Mouse (Mus musculus) heart, embryonic 14.5 days (tissue): ENCODE data around the gene Pan2. TPM values are rescaled to one million over a fixed set of nuclear protein-coding genes. Genes with fewer than 3 reads are reported as not detected.
A peak's percentile ranks its signal among the peaks of the same experiment; 100 is the strongest.
"Not testable (repeated sequence)": the region's sequence is repeated elsewhere in the genome, so short reads cannot be mapped to it uniquely, and the experiment has no call there.

Experiments used
- ATAC-seq: fragments of 200-750 bp; cut with Nextera tagmentation; 2 replicates; pipeline ENCODE4 v1.8.0; 2017; ENCODE audit warnings: low read depth, moderate TSS enrichment; ENCODE audit not compliant: insufficient number of reproducible peaks, insufficient read depth, low FRiP score
- H3K27ac ChIP-seq, 2 experiments: fragments of 200-500 bp in 1 of 2; fragments of 300-500 bp in 1 of 2; sonication (generic) in 1 of 2; replicated peaks in 1 of 2; 2 replicates each; pipeline ENCODE4 v1.5.1; 2012 to 2014; ENCODE audit warnings: low read depth in 2 of 2, low read length in 2 of 2, control low read depth in 1 of 2, mild to moderate bottlenecking in 1 of 2, mixed read lengths in 1 of 2; ENCODE audit not compliant: control insufficient read depth in 1 of 2, insufficient read depth in 1 of 2
- H3K27me3 ChIP-seq: fragments of 300-500 bp; sonication (generic); 2 replicates; pipeline ENCODE4 v1.6.1; 2014; ENCODE audit warnings: mild to moderate bottlenecking, low read length, control low read depth; ENCODE audit not compliant: control insufficient read depth, insufficient read depth
- H3K36me3 ChIP-seq: fragments of 300-500 bp; sonication (generic); 2 replicates; pipeline ENCODE4 v1.6.1; 2014; ENCODE audit warnings: mild to moderate bottlenecking, control low read depth, low read length, mixed read lengths; ENCODE audit not compliant: control insufficient read depth, insufficient read depth
- H3K4me1 ChIP-seq, 2 experiments: fragments of 200-500 bp in 1 of 2; fragments of 300-500 bp in 1 of 2; sonication (generic) in 1 of 2; 2 replicates each; pipeline ENCODE4 v1.6.1; 2012 to 2014; ENCODE audit warnings: low read length in 2 of 2, control low read depth in 1 of 2, mixed read lengths in 1 of 2; ENCODE audit not compliant: control insufficient read depth in 2 of 2, insufficient read depth in 2 of 2
- H3K4me2 ChIP-seq: fragments of 300-500 bp; sonication (generic); 2 replicates; pipeline ENCODE4 v1.6.1; 2014; ENCODE audit warnings: mild to moderate bottlenecking, low read length
- H3K4me3 ChIP-seq, 2 experiments: fragments of 200-500 bp in 1 of 2; fragments of 300-500 bp in 1 of 2; sonication (generic) in 1 of 2; 2 replicates each; pipeline ENCODE4 v1.5.1; 2012 to 2014; ENCODE audit warnings: low read length in 2 of 2, mild to moderate bottlenecking in 2 of 2, control low read depth in 1 of 2, low read depth in 1 of 2, moderate library complexity in 1 of 2; ENCODE audit not compliant: control insufficient read depth in 1 of 2, insufficient read depth in 1 of 2
- H3K9ac ChIP-seq: fragments of 300-500 bp; sonication (generic); 2 replicates; pipeline ENCODE4 v1.6.1; 2014; ENCODE audit warnings: mild to moderate bottlenecking, low read length
- H3K9me3 ChIP-seq: fragments of 300-500 bp; sonication (generic); 2 replicates; pipeline ENCODE4 v1.6.1; 2016; ENCODE audit warnings: low read length, control low read depth; ENCODE audit not compliant: control insufficient read depth
- WGBS: fragments of 180-500 bp; shearing (Covaris S2); extraction: QIAGEN DNeasy Blood & Tissue Kit; methylation state at CpG from one replicate; pipeline ENCODE4 v1.1.7; 2014; 5-methylcytosine and 5-hydroxymethylcytosine counted together
- polyA plus RNA-seq: library from polyadenylated mRNA; unstranded; fragments of >200 nt; fragmentation: Nextera tagmentation; extraction: Ambion mirVana; gene quantifications from 2 replicates; pipeline ENCODE4 v1.2.1, GENCODE M21; 2014

Pan2 gene
- polyA plus RNA-seq, 1 experiment from 2014 or later = 28.8 TPM

DNA sequence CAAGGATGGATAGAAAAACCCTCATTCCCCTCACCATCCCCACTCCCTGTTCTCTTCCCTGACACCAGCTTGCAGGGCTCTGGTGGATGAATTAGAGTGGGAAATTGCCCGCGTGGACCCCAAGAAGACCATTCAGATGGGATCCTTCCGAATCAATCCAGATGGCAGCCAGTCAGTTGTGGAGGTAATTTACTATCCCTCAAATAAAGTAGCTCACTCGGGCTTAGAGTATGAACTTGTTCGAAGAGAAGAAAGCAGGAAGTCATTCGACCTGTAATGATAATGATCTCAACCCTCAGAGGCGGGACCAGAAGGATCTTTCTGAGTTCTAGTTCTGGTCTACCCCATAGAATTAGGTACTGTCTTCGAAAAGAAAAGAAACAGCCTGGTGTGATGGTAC, 20.4 kb downstream of the Pan2 start:
- WGBS = 78% methylated on average over 8 of the region's 8 CpGs
- no peak for ATAC-seq
- H3K4me1 ChIP-seq = peaks cover 7 to 17% of the 10 kb centered on the region in 2 experiments
- peaks cover 68% of the 10 kb centered on the region for H3K36me3 ChIP-seq
- H3K9me3 ChIP-seq = no peaks in the 10 kb centered on the region
- no peaks in the 10 kb centered on the region for H3K27me3 ChIP-seq
- H3K4me2 ChIP-seq = peak overlapping the region; percentile 73
- peak overlapping the region; percentile 96 for H3K9ac ChIP-seq
- peak overlapping the region; percentile 82 to 87 for H3K4me3 ChIP-seq
- H3K27ac ChIP-seq = no peak overlapping the region

DNA sequence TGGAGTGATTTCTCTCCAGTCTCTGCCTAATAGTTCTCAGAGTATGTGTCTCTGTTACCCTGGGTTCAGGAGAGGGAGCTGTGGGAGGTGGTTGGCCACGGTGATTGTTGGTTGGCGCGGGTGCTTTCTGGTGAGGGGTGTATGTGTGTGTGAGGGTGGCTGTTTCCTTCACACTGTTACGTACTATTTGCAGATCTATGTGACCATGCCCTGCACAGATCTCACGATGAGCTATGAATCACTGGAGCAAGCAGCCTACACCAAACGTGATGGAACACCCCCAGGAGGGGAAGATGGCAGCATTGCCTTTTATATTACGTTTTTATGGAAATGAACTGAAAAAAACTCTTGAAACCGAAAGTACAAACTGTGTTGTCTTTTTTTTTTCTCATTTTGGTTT, 23.7 kb downstream of the Pan2 start:
- Histone ChIP-seq H3K4me3 (no peak overlapping the region), H3K27me3 (no peaks in the 10 kb centered on the region), H3K4me1 (peaks cover 5 to 10% of the 10 kb centered on the region in 2 experiments), H3K9ac (no peak overlapping the region), H3K27ac (no peak overlapping the region), H3K4me2 (no peak overlapping the region), H3K9me3 (no peaks in the 10 kb centered on the region), H3K36me3 (peaks cover 49% of the 10 kb centered on the region)
- ATAC-seq = no peak
- WGBS = 91% methylated on average over 8 of the region's 8 CpGs

DNA sequence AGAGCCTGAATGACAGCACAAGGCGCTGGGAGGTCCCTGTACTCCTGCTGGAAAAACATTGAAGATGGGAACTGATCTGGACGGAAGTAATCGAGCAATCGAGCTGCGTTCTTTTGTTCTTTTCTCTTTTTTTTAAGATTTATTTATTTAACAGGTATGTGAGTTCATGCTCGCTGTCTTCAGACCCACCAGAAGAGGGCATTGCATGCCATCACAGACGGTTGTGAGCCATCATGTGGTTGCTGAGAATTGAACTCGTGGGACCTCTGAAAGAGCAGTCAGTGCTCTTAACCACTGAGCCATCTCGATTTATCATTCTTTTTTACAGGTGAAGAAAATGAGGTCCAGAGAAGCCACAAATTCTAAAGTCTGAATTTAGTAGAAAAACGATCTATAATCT, 24.5 kb downstream of the Pan2 start:
- H3K9ac ChIP-seq = no peak overlapping the region
- no peak for ATAC-seq
- no peak overlapping the region for H3K27ac ChIP-seq
- H3K27me3 ChIP-seq = no peaks in the 10 kb centered on the region
- no peak overlapping the region for H3K4me2 ChIP-seq
- H3K36me3 ChIP-seq = peaks cover 49% of the 10 kb centered on the region
- peaks cover 5 to 9% of the 10 kb centered on the region in 2 experiments for H3K4me1 ChIP-seq
- no peaks in the 10 kb centered on the region for H3K9me3 ChIP-seq
- H3K4me3 ChIP-seq = no peak overlapping the region
- WGBS = 91% methylated on average over 10 of the region's 10 CpGs

DNA sequence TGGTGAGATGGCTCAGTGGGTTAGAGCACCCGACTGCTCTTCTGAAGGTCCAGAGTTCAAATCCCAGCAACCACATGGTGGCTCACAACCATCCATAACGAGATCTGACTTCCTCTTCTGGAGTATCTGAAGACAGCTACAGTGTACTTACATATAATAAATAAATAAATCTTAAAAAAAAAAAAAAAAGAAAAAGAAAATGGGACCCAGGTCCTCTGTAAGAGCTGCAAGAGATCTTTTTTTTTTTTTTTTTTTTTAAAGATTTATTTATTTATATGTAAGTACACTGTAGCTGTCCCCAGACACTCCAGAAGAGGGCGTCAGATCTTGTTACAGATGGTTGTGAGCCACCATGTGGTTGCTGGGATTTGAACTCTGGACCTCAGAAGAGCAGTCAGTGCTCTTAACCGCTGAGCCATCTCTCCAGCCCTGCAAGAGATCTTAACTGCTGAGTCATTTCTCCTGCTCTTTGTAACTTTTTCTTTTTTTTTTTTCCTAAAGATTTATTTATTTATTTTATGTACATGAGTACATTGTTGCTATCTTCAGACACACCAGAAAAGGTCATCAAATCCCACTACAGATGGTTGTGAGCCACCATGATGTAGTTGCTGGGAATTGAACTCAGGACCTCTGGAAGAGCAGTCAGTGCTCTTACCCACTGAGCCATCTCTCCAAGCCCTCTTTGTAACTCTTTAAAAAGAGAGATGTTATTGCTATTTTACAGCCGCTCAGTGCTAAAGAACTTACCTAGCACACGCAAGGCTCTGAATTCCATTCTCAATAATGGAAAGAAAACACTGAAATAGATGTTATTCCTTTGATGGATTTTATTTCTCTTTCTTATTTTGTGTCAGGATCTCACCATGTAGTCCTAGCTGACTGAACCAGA, 29.5 kb downstream of the Pan2 start:
- ATAC-seq, H3K27me3 ChIP-seq, H3K9ac ChIP-seq, H3K4me2 ChIP-seq, H3K9me3 ChIP-seq, H3K4me3 ChIP-seq, H3K27ac ChIP-seq: not testable (repeated sequence)
- Histone ChIP-seq H3K36me3 (peaks cover 16% of the 10 kb centered on the region), H3K4me1 (peaks cover 5 to 10% of the 10 kb centered on the region in 2 experiments; a peak in 3 of 4 replicates)
- WGBS = 75% methylated on average over 6 of the region's 6 CpGs

DNA sequence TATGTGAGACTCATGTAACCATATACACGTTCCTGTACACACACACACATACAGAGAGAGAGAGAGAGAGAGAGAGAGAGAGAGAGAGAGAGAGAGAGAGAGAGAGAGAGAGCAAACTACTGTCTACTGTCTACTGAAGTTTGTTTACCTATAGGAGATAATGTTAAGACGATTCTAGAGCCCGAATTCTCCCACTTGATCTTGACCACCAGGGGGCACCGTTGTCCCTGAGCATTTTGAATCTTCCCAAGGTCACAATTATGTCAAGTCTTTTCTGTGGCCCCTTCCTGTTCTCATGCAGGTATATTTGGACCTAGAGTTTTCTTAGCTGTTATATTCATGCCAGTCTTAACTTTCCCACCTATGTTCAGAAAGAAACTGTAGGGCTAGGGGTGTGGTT, 32.4 kb downstream of the Pan2 start:
- H3K4me2 ChIP-seq = no peak overlapping the region
- H3K9me3 ChIP-seq = no peaks in the 10 kb centered on the region
- 2% methylated on average over 4 of the region's 4 CpGs for WGBS
- no peak for ATAC-seq
- H3K9ac ChIP-seq = no peak overlapping the region
- H3K4me1 ChIP-seq = peaks cover 8 to 27% of the 10 kb centered on the region in 2 experiments
- H3K36me3 ChIP-seq = peaks cover 10% of the 10 kb centered on the region; the same call in 1 of the 2 replicates
- H3K4me3 ChIP-seq = no peak overlapping the region
- H3K27ac ChIP-seq = peak overlapping the region; percentile 41 to 96; a peak in 2 of 4 replicates
- H3K27me3 ChIP-seq = no peaks in the 10 kb centered on the region

DNA sequence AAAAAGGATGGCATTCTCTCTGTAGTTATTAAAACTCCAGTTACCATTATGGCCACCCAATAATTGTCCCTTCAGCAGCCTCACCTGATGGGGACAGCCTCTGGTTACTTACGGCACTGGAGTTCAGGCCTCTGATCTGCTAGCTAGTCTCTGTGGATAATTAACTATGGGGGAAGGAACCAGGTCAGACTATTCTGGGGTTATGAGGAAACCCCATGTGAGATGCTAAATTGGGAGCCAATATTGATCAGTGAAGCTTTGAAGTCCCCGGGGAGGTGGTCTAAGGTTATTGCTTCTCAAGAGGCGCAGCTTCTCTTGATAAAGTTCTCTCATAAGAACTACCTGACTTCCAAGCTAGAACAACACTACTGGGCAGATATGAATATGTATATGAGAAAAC, 33.1 kb downstream of the Pan2 start:
- Histone ChIP-seq H3K4me2 (no peak overlapping the region), H3K27me3 (no peaks in the 10 kb centered on the region), H3K9ac (no peak overlapping the region), H3K9me3 (no peaks in the 10 kb centered on the region), H3K36me3 (peaks cover 10% of the 10 kb centered on the region; the same call in 1 of the 2 replicates), H3K4me3 (no peak overlapping the region), H3K4me1 (peaks cover 8 to 29% of the 10 kb centered on the region in 2 experiments), H3K27ac (peak overlapping the region; percentile 41 to 96; a peak in 1 of 4 replicates)
- no peak for ATAC-seq
- WGBS = 83% methylated on average over 3 of the region's 3 CpGs

DNA sequence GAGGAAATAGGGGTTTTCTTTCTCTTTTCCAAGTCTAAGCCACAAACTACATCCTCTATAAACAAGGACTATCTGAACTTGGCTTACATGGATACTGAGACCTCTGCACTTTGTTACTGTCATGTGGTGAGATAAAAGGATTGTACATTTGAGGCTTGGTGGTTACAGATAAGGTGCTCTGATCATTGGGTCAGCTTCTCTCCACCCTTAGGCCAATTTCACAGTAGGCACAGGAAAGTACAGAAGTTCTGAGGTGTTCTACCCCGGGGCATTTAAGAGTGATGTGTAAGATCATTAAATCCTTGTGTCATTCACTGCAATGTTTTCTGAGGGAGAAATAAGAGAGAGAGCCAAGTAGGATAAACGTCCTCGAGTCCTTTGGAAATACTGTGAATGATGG, 33.5 kb downstream of the Pan2 start:
- Histone ChIP-seq H3K9ac (peak overlapping the region; percentile 71), H3K27ac (peak overlapping the region; percentile 96 to 99), H3K4me3 (peak overlapping the region in 1 of 2 experiments; percentile 86; a peak in 2 of 4 replicates), H3K4me2 (peak overlapping the region; percentile 78), H3K27me3 (no peaks in the 10 kb centered on the region), H3K36me3 (peaks cover 10% of the 10 kb centered on the region; the same call in 1 of the 2 replicates), H3K4me1 (peaks cover 8 to 33% of the 10 kb centered on the region in 2 experiments), H3K9me3 (no peaks in the 10 kb centered on the region)
- WGBS = 72% methylated on average over 3 of the region's 3 CpGs
- no peak for ATAC-seq
